Mouse (Mus musculus) right cerebral cortex, adult 18-20 months (tissue): ENCODE data around the gene Frmd5.
"Not testable (repeated sequence)": the region's sequence is repeated elsewhere in the genome, so short reads cannot be mapped to it uniquely, and the experiment has no call there.

ENCODE experiments used
- DNase-seq: peaks from one replicate; pipeline ENCODE4 v3.0.0; 2022; ENCODE audit warnings: mixed read lengths

Gene Frmd5

DNA sequence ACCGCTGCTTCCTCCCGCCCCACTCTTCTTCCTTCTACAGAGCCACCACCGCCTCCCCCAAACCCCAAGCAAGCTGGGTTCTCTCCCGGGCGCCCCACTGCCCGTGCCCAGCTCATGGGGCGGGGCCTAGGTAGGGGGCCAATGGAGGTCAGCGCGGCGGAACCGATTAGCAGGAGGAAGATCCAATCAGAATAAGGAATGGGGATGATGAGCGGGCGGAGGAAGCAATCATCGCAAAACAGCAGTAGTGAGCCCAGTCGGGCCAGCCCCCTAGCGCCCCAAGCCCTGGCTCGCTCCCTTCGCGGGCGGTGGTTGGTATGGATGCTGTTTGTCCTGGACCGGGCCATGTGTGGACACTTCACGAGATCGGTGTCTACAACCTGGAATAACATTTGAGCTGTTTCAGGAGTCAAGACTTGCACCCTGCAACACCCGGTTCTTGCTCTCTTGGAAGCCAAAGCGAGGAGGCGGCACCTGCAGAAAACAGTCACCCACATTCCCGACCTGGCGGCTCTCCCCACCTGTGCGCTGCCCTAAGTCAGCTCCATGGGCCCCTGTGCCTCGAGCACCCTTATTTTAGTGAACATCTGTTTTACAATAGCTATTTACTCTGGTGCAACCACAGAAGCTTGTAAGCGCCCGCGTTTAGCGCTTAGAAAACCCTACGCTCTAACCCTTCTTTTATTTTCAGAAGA, at the start of gene Frmd5:
Gene Frmd5 (minus strand): TSS at position 129 of the 695 bp plus-strand sequence.
- peak; percentile 97 for DNase-seq

- no peak for DNase-seq
Measured at GRCm38 (mm10) chr2:121853974-121854373, 47.1 kb upstream of the Frmd5 start.

DNA sequence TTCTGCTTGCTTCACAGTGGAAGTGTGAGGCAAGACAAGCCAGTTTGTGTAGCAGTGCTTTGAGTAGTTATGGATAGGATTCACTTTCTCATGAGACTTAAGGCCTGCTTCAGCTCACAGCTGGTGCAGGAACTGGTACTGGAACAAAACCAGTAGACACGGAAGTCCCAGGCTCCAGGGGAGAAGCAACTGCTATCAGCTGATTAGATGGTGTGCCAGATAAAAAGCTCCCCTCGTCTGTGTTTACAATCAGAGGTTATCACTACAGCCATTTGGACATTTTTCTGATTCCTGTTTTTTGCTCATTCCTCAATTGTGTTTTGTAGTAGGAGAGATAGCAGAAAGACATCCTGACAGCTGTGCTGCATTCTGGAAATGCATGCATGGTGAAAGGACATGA, 45.2 kb upstream of the Frmd5 start:
- no peak for DNase-seq

GRCm38 (mm10) chr2:121846050-121846449, 39.2 kb upstream of the Frmd5 start:
- peak; percentile 43 for DNase-seq

DNA sequence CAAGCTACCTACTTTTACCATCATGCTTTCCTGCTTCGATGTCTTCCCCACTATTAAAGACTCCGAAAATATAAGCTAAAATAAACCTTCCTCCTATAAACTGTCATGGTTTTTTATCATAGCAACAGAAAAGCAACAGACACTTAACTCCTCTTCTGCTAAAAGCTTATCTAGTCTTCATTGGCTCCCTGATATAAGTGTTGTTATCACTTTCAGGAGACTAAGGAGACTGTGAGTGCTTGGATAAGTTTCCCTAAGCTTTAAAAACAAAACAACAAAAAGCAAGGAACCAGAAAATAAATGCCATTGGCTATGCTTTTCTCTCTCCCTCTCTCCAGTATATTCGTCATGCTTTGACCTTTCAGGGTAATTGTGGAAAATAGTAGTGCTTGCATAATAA, 35.4 kb upstream of the Frmd5 start:
- no peak for DNase-seq

- no peak for DNase-seq
Measured at GRCm38 (mm10) chr2:121841453-121841852, 34.6 kb upstream of the Frmd5 start.

GRCm38 (mm10) chr2:121834926-121835325, 28.0 kb upstream of the Frmd5 start:
- peak; percentile 14 for DNase-seq

DNA sequence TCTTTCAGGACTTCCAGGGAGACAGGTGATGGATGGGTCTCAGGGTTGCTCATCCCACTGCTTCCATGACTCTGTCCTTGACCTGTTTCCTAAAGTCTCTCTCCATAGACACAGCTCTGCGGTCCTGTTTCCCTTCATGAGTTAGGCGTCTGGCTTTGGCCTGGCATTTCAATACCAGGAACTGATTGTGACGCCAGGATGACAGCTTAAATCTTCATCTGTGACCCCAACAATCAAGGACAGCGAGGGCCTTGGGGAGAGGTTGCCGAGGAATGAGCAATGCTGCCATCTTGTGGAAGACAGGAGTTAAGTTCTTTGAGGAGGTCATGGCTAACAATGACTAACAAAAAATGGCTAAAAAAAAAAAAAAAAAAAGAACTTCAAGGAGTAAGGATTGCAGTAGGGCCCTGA, 25.6 kb upstream of the Frmd5 start:
- peak; percentile 55 for DNase-seq

- no peak for DNase-seq
Measured at GRCm38 (mm10) chr2:121828411-121828810, 21.5 kb upstream of the Frmd5 start.

- no peak for DNase-seq
Measured at GRCm38 (mm10) chr2:121826189-121826588, 19.3 kb upstream of the Frmd5 start.

DNA sequence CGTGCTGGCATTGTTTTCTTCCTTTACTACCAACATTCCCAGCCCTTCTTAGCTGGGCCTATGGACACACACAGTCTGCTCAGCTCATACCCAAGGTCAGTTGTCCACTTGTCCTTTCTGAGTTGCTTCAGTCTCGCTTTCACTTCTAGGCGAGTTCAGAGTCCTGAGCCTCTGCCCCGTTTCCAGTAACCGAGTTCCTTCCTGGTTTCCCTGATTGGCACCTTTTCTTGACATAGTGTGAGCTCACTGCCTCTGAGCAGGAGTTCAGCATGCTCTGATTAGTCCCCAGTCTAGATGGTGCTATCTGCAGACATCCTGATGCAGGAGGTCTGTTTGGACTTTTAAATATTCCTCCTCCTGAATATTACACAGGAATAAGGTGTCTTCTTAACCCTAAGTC, 17.8 kb upstream of the Frmd5 start:
- no peak for DNase-seq

GRCm38 (mm10) chr2:121821787-121822186, 14.9 kb upstream of the Frmd5 start:
- DNase-seq, result no peak

- DNase-seq, result not testable (repeated sequence)
Measured at GRCm38 (mm10) chr2:121810876-121811275, 4.0 kb upstream of the Frmd5 start.

DNA sequence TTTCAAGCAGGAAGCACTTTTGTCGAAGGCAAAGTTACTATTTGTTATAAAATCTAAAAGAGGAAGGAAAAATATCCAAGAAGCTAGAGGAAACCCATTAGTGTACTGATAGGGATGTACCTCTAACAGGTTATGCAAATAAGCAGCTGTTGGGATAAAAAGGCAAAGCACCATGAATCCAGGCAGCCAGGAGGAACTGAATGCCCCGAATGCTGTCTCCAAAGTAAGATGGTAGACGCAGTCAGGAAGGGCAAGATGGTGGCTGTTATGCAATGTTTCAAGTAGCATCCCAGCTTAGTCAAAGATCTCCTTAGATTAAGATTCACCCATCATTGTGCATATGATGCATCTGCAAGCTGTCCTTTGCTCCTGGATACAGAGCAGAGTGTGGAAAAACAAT, 2.2 kb upstream of the Frmd5 start:
- DNase-seq, result no peak

GRCm38 (mm10) chr2:121806171-121806943, 530 bp downstream of the Frmd5 start:
- peak; percentile 47 for DNase-seq

GRCm38 (mm10) chr2:121799051-121799450, 7.8 kb downstream of the Frmd5 start:
- peak; percentile 28 for DNase-seq

DNA sequence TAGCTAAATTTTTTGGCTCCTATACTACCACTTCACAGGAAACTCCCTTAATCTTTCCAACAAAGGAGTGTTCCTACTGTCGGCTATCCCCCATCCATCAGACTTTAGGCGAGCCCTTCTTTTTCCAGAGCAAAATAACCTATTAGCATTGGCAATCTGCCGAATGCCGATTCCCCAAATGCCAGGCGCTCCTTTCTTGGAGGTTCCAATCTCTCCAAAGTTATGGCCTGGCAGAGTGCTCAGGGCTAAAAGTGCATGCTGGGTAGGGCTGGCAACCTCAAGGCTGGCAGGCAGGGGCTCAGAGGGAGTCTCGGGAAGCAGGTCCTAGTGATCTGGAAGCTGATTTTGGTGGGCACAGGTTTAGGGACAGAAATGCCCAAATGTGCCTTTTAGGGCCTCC, 10.9 kb downstream of the Frmd5 start:
- no peak for DNase-seq

GRCm38 (mm10) chr2:121789777-121790176, 17.1 kb downstream of the Frmd5 start:
- no peak for DNase-seq

- DNase-seq, result no peak
Measured at GRCm38 (mm10) chr2:121788415-121788814, 18.5 kb downstream of the Frmd5 start.

DNA sequence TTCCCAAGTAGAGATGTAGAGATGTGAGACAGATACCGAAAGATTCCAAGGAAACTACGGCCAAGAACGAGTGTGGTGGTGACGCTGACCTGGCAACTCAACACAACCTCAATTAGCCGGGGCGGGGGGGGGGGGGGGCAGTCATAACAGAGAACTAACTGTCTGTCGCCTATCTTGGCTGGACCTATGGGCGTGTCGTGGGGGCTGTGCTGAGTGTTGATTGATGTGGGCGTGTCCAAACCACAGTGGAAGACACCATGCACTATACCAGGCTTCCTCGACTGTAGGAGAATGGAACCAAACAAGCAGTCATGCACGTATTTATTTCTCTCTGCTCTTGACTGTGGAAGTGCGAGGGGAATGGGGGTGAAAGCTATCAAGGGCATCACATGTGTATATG, 19.1 kb downstream of the Frmd5 start:
- DNase-seq, result no peak

DNA sequence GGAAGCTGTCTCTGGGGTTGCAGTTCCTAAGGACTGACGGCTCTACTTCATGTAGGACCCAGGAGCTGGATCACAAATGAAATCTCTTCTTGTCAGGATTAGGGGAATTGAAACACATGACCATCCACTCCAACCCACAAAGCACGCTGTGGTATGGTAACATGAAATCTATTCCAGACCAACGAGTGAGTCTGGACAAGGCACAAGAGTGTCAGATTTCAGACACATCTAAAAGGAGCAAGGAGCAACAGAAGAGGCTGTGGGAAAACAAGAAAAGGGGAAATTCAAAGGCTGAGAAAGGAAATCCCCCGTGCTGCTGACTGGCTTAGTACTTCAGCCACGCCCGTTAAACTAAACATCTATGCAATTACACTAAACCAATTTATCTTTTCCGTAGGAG, 19.6 kb downstream of the Frmd5 start:
- no peak for DNase-seq

- DNase-seq, result no peak
Measured at GRCm38 (mm10) chr2:121776219-121776618, 30.7 kb downstream of the Frmd5 start.

DNA sequence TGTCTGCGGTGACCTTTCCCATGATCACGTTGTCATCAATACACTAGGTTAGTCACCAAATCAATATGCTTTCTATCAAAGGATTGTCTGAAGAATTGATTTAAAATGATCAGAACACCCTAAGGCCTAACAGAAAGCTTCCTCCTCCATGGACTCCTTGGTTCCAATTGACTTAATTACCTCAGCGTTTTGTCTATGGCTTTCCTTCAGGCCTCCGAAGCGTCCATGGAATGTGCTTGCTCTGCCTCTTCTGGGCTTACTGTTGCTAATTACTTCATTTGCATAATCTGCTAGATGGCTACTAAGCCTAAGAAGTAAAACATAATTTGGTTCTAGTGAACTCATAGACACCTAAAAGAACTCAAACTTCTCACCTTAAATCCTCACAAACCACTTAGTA, 42.0 kb downstream of the Frmd5 start:
- DNase-seq, result no peak

DNA sequence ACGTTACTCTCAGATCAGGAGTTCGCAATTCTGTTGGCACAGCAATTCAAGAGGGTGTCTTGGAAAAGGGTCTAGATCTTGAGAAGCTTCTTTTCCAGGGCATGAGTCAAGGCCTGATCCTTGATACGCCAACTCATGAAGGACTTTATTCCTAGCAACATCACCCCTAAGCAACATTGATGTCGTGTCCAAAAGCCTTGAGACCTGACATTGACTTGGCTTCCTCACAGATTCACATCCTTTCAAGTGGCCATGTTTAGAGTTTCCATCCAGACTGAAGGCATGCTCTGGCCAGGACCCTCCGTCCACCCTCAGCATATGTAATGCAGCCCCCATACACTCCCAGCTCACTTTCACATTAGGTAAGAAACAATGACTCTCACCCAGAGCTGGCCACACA, 45.0 kb downstream of the Frmd5 start:
- no peak for DNase-seq
